Mouse (Mus musculus): Measurements from ENCODE around the gene Gm19668.
"Not testable (repeated sequence)": the region's sequence is repeated elsewhere in the genome, so short reads cannot be mapped to it uniquely, and the experiment has no call there.

Gene Gm19668

GRCm38 (mm10) chr10:77798921-77799508 lies at the start of gene Gm19668:
Gene Gm19668, minus strand, starts transcription at chr10:77799133.
- DNase-seq (ENCODE audit: low read depth, low spot score), result no peak

- DNase-seq (ENCODE audit: low read depth, low spot score), result no peak
These were observed 48.6 kb upstream of the Gm19668 start for GRCm38 (mm10) chr10:77847538-77847937.

GRCm38 (mm10) chr10:77846961-77847360 lies 48.0 kb upstream of the Gm19668 start:
- DNase-seq (ENCODE audit: low read depth, low spot score), result no peak

GRCm38 (mm10) chr10:77846503-77846902 lies 47.6 kb upstream of the Gm19668 start, which contains the start of gene Gm36176:
Gene Gm36176, plus strand, starts transcription at chr10:77846803.
- DNase-seq (ENCODE audit: low read depth, low spot score), result no peak

GRCm38 (mm10) chr10:77839006-77839405 lies 40.1 kb upstream of the Gm19668 start:
- no peak for DNase-seq (ENCODE audit: low read depth, low spot score)

GRCm38 (mm10) chr10:77835647-77836046 lies 36.7 kb upstream of the Gm19668 start, which contains the start of gene Krtap10-10:
Gene Krtap10-10, plus strand, starts transcription at chr10:77835947.
- no peak for DNase-seq (ENCODE audit: low read depth, low spot score)

- DNase-seq (ENCODE audit: low read depth, low spot score), result no peak
These were observed 28.0 kb upstream of the Gm19668 start, which contains the start of gene Krtap10-4 for GRCm38 (mm10) chr10:77826951-77827350. Gene Krtap10-4, minus strand, starts transcription at chr10:77827095.

- no peak for DNase-seq (ENCODE audit: low read depth, low spot score)
These were observed 20.3 kb upstream of the Gm19668 start for GRCm38 (mm10) chr10:77819203-77819602.

- no peak for DNase-seq (ENCODE audit: low read depth, low spot score)
These were observed 19.6 kb upstream of the Gm19668 start for GRCm38 (mm10) chr10:77818523-77818922.

- DNase-seq (ENCODE audit: low read depth, low spot score), result peak; percentile 14
These were observed 16.6 kb upstream of the Gm19668 start for GRCm38 (mm10) chr10:77815514-77815913.

GRCm38 (mm10) chr10:77814382-77814781 lies 15.4 kb upstream of the Gm19668 start, which contains the start of gene Gm2696:
Gene Gm2696, plus strand, starts transcription at chr10:77814682.
- no peak for DNase-seq (ENCODE audit: low read depth, low spot score)

GRCm38 (mm10) chr10:77811743-77812142 lies 12.8 kb upstream of the Gm19668 start, which contains the start of gene Gm9507:
Gene Gm9507, minus strand, starts transcription at chr10:77811843.
- no peak for DNase-seq (ENCODE audit: low read depth, low spot score)

GRCm38 (mm10) chr10:77804095-77804494 lies 5.2 kb upstream of the Gm19668 start:
- no peak for DNase-seq (ENCODE audit: low read depth, low spot score)

- DNase-seq (ENCODE audit: low read depth, low spot score), result not testable (repeated sequence)
These were observed 591 bp downstream of the Gm19668 start for GRCm38 (mm10) chr10:77798164-77798920.

- DNase-seq (ENCODE audit: low read depth, low spot score), result no peak
These were observed 1.3 kb downstream of the Gm19668 start for GRCm38 (mm10) chr10:77797677-77798076.

- no peak for DNase-seq (ENCODE audit: low read depth, low spot score)
These were observed 4.0 kb downstream of the Gm19668 start, which contains the start of gene Gm9639 for GRCm38 (mm10) chr10:77794976-77795375. Gene Gm9639, minus strand, starts transcription at chr10:77795076.

GRCm38 (mm10) chr10:77788621-77789020 lies 10.3 kb downstream of the Gm19668 start:
- no peak for DNase-seq (ENCODE audit: low read depth, low spot score)

- DNase-seq (ENCODE audit: low read depth, low spot score), result not testable (repeated sequence)
These were observed 11.1 kb downstream of the Gm19668 start, which contains the start of gene Gm7137 for GRCm38 (mm10) chr10:77787876-77788275. Gene Gm7137, minus strand, starts transcription at chr10:77788200.

- DNase-seq (ENCODE audit: low read depth, low spot score), result not testable (repeated sequence)
These were observed 15.5 kb downstream of the Gm19668 start for GRCm38 (mm10) chr10:77783396-77783795.

- not testable (repeated sequence) for DNase-seq (ENCODE audit: low read depth, low spot score)
These were observed 16.5 kb downstream of the Gm19668 start, which contains the start of gene Gm3250 for GRCm38 (mm10) chr10:77782442-77782841. Gene Gm3250, minus strand, starts transcription at chr10:77782542.

GRCm38 (mm10) chr10:77776844-77777243 lies 22.1 kb downstream of the Gm19668 start, which contains the start of gene Gm7138:
Gene Gm7138, minus strand, starts transcription at chr10:77776944.
- not testable (repeated sequence) for DNase-seq (ENCODE audit: low read depth, low spot score)

- DNase-seq (ENCODE audit: low read depth, low spot score), result not testable (repeated sequence)
These were observed 26.8 kb downstream of the Gm19668 start for GRCm38 (mm10) chr10:77772142-77772541.
